Mouse (Mus musculus) cortical plate, adult 2 months (tissue): Measurements from ENCODE around the gene Ppip5k1.

Source experiments
- CTCF ChIP-seq: fragments of 200-500 bp; IDR thresholded peaks from 2 replicates; pipeline ENCODE4 v1.5.1; 2011; ENCODE audit warnings: mild to moderate bottlenecking, control low read depth, low read length; ENCODE audit not compliant: insufficient read depth; ENCODE audit errors: extremely low read depth
- POLR2A ChIP-seq: fragments of 200-500 bp; IDR thresholded peaks from 2 replicates; pipeline ENCODE4 v1.6.1; 2011; ENCODE audit warnings: mild to moderate bottlenecking, low read length, control low read depth; ENCODE audit not compliant: insufficient read depth; ENCODE audit errors: extremely low read depth

- TF ChIP-seq POLR2A (no peak), CTCF (no peak)
Observed at GRCm38 (mm10) chr2:121368831-121369230, 13.6 kb upstream of the Ppip5k1 start.
